22 mouse cellular contexts compared by ENCODE assay signal in the genomic region with DNA sequence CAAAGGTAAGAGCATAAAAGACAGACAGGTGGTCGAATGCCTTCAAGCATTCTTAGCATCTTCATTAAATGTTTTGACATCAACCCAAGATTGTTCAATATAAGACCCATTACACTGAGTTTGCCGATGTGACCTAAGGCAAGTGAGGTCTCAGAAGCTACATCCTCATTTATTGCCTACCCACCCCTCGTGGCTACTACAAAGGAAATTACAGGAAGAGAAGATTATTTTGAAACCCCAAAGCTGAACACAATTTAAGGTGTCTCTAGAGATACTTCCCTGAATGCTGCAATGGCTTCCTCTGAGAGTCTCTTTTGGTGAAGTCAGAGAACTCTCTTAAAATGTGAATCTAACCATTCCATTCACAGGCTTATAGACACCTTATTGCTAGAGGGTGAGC.
"Had no signal": no experiment of that assay in that cellular context is flagged by ENCODE, and none has a peak within 500 bp of the region (broad histone marks: within the 10 kb centered on the region; RNA-seq: fewer than 3 reads in every experiment).

No protein-coding gene starts in this region.

- H3K9ac ChIP-seq: hindbrain, embryonic 13.5 days; hindbrain, embryonic 15.5 days; limb, embryonic 12.5 days; liver, embryonic 13.5 days; liver, embryonic 15.5 days had no signal

- H3K4me2 ChIP-seq: heart, embryonic 11.5 days; hindbrain, embryonic 13.5 days; hindbrain, embryonic 15.5 days; limb, embryonic 12.5 days; liver, embryonic 11.5 days; liver, embryonic 13.5 days; liver, embryonic 15.5 days had no signal

- H3K4me3 ChIP-seq: heart, adult 2 months; hindbrain, embryonic 13.5 days; hindbrain, embryonic 15.5 days; left cerebral cortex, adult 2 months; limb, embryonic 10.5 days; limb, embryonic 12.5 days; liver, embryonic 13.5 days; liver, embryonic 15.5 days had no signal

- ATAC-seq: hindbrain, postnatal 0 days; intestine, postnatal 0 days had no signal

- H3K27ac ChIP-seq: heart, adult 2 months; hindbrain, embryonic 13.5 days; hindbrain, embryonic 15.5 days; hindbrain, postnatal 0 days; left cerebral cortex, adult 2 months; limb, embryonic 10.5 days; limb, embryonic 12.5 days; liver, embryonic 13.5 days; liver, embryonic 15.5 days had no signal

- H3K36me3 ChIP-seq: hindbrain, embryonic 13.5 days; hindbrain, embryonic 15.5 days; limb, embryonic 10.5 days; limb, embryonic 12.5 days; liver, embryonic 13.5 days; liver, embryonic 15.5 days had no signal

- H3K27me3 ChIP-seq: hindbrain, embryonic 13.5 days; hindbrain, embryonic 15.5 days; limb, embryonic 12.5 days; liver, embryonic 13.5 days; liver, embryonic 15.5 days had no signal

- DNase-seq: gastrocnemius, postnatal 14 days; heart, adult 11 months; heart, adult 2 months; heart, postnatal 10 days; heart, postnatal 4 days; kidney, adult 18-20 months; kidney, adult 8-10 months; kidney, postnatal 10 days; kidney, postnatal 25 days; kidney, postnatal 4 days; liver; liver, embryonic 13.5 days had no signal

- H3K9me3 ChIP-seq: hindbrain, embryonic 13.5 days; hindbrain, embryonic 15.5 days; limb, embryonic 10.5 days; limb, embryonic 12.5 days; liver, embryonic 13.5 days; liver, embryonic 15.5 days had no signal

- H3K4me1 ChIP-seq: hindbrain, embryonic 13.5 days; hindbrain, embryonic 15.5 days; liver, embryonic 13.5 days; liver, embryonic 15.5 days had no signal
